Comparison of ENCODE assay signal across 11 mouse cellular contexts in the genomic region with DNA sequence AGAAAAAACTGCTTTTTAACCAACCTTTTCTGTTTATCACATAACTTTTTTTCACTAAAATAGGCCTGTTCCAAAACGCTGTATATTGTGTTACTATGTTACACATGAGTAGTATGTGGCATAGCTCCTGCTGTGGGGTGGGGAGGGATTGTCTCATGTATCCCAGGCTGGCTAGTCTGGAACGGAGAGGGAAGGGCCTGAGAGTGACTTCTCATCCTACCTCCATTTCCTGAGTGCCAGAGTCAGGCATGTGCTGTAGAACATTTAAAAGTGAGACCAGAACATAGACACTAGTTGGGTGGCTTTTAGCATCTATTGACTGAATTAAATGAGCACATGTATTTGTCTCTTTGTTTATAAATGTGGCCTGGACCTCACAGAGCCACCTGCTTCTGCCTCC. TPM values are rescaled to one million over a fixed set of nuclear protein-coding genes. Genes with fewer than 3 reads are reported as not detected.
DNase-seq lines count a peak whose midpoint lies in the region; ATAC-seq and TF ChIP-seq lines count a peak whose summit lies in the region.
"Had no signal": no experiment of that assay in that cellular context is flagged by ENCODE, and none has a peak within 500 bp of the region (broad histone marks: within the 10 kb centered on the region; RNA-seq: fewer than 3 reads in every experiment).

No protein-coding gene starts in this region.

- H3K36me3 ChIP-seq in hindbrain, embryonic 13.5 days: peaks cover 11% of the 10 kb centered on the region
- peaks cover 36% of the 10 kb centered on the region for H3K36me3 ChIP-seq in hindbrain, embryonic 10.5 days
- peaks cover 11% of the 10 kb centered on the region; the same call in 1 of the 2 replicates for H3K36me3 ChIP-seq in neural tube, embryonic 12.5 days
- no peaks in the 10 kb centered on the region for H3K36me3 ChIP-seq in neural tube, embryonic 15.5 days
- H3K36me3 ChIP-seq in hindbrain, postnatal 0 days (ENCODE audit: insufficient read depth, low read length): 0 out of 2 replicates have a peak, but pooled peaks cover 3% of the 10 kb centered on the region
- peaks cover 3% of the 10 kb centered on the region; the same call in 1 of the 2 replicates for H3K36me3 ChIP-seq in stomach, embryonic 16.5 days (ENCODE audit: control insufficient read depth, insufficient read depth, low read length)

- no peaks in the 10 kb centered on the region for H3K9me3 ChIP-seq in hindbrain, embryonic 13.5 days
- H3K9me3 ChIP-seq in hindbrain, embryonic 10.5 days: no peaks in the 10 kb centered on the region
- H3K9me3 ChIP-seq in neural tube, embryonic 12.5 days: no peaks in the 10 kb centered on the region
- H3K9me3 ChIP-seq in neural tube, embryonic 15.5 days (replicated peaks): no peaks in the 10 kb centered on the region
- H3K9me3 ChIP-seq in hindbrain, postnatal 0 days (ENCODE audit: low read length): no peaks in the 10 kb centered on the region
- H3K9me3 ChIP-seq in stomach, embryonic 16.5 days (replicated peaks; ENCODE audit: control insufficient read depth, low read length): no peaks in the 10 kb centered on the region

- 76% methylated on average over 2 of the region's 2 CpGs for WGBS in hindbrain, embryonic 13.5 days
- 81% methylated on average over 2 of the region's 2 CpGs for WGBS in hindbrain, embryonic 10.5 days
- WGBS in neural tube, embryonic 12.5 days: 77% methylated on average over 2 of the region's 2 CpGs
- WGBS in neural tube, embryonic 15.5 days: 73% methylated on average over 2 of the region's 2 CpGs
- 65% methylated on average over 2 of the region's 2 CpGs for WGBS in hindbrain, postnatal 0 days
- WGBS in stomach, embryonic 16.5 days: 50% methylated on average over 2 of the region's 2 CpGs

- no peak for TF ChIP-seq CTCF in hindbrain, postnatal 0 days (IDR thresholded peaks at IDR 0.05; ENCODE audit: low read depth)

- H3K27me3 ChIP-seq in hindbrain, embryonic 13.5 days: no peaks in the 10 kb centered on the region
- no peaks in the 10 kb centered on the region for H3K27me3 ChIP-seq in hindbrain, embryonic 10.5 days (ENCODE audit: insufficient read depth, poor library complexity, severe bottlenecking)
- no peaks in the 10 kb centered on the region for H3K27me3 ChIP-seq in neural tube, embryonic 12.5 days (replicated peaks)
- H3K27me3 ChIP-seq in neural tube, embryonic 15.5 days (replicated peaks): no peaks in the 10 kb centered on the region
- H3K27me3 ChIP-seq in hindbrain, postnatal 0 days (ENCODE audit: insufficient read depth, low read length): no peaks in the 10 kb centered on the region
- no peaks in the 10 kb centered on the region for H3K27me3 ChIP-seq in stomach, embryonic 16.5 days (ENCODE audit: control insufficient read depth, insufficient read depth, low read length)

- peak overlapping the region; percentile 21; the same call in 1 of the 2 replicates for H3K4me2 ChIP-seq in hindbrain, embryonic 13.5 days
- 0 out of 2 replicates have a peak overlapping the region, but pooled peaks have one; percentile 16 for H3K4me2 ChIP-seq in neural tube, embryonic 12.5 days (replicated peaks)
- H3K4me2 ChIP-seq in neural tube, embryonic 15.5 days: no peak overlapping the region
- peak overlapping the region; percentile 66; the same call in 1 of the 2 replicates for H3K4me2 ChIP-seq in hindbrain, postnatal 0 days (ENCODE audit: low read depth, low read length)
- peak overlapping the region; percentile 27 for H3K4me2 ChIP-seq in stomach, embryonic 16.5 days (ENCODE audit: low read depth, low read length)

- no peak for ATAC-seq in hindbrain, embryonic 13.5 days (ENCODE audit: low FRiP score)
- ATAC-seq in neural tube, embryonic 12.5 days (ENCODE audit: low FRiP score, low read depth): no peak
- ATAC-seq in neural tube, embryonic 15.5 days (ENCODE audit: low FRiP score): no peak
- no peak for ATAC-seq in hindbrain, postnatal 0 days
- no peak for ATAC-seq in stomach, embryonic 16.5 days (ENCODE audit: insufficient read depth, low FRiP score)
- ATAC-seq: forebrain, embryonic 14.5 days; lung, postnatal 0 days had no signal

- no peak overlapping the region for H3K27ac ChIP-seq in hindbrain, embryonic 13.5 days
- H3K27ac ChIP-seq in hindbrain, embryonic 10.5 days: no peak overlapping the region
- H3K27ac ChIP-seq in neural tube, embryonic 12.5 days: no peak overlapping the region
- H3K27ac ChIP-seq in neural tube, embryonic 15.5 days (replicated peaks): no peak overlapping the region
- no peak overlapping the region for H3K27ac ChIP-seq in hindbrain, postnatal 0 days
- no peak overlapping the region for H3K27ac ChIP-seq in stomach, embryonic 16.5 days (ENCODE audit: low read length)

- H3K9ac ChIP-seq in hindbrain, embryonic 13.5 days: no peak overlapping the region
- no peak overlapping the region for H3K9ac ChIP-seq in neural tube, embryonic 12.5 days
- no peak overlapping the region for H3K9ac ChIP-seq in neural tube, embryonic 15.5 days (replicated peaks)
- no peak overlapping the region for H3K9ac ChIP-seq in hindbrain, postnatal 0 days (replicated peaks; ENCODE audit: low read length)
- H3K9ac ChIP-seq in stomach, embryonic 16.5 days (ENCODE audit: low read length): no peak overlapping the region

- DNase-seq in hindbrain, embryonic 10.5 days (ENCODE audit: low spot score): no peak
- no peak for DNase-seq in hindbrain, postnatal 0 days (ENCODE audit: low spot score)
- no peak for DNase-seq in urinary bladder, postnatal 25 days (ENCODE audit: low spot score)
- DNase-seq: cerebellum, adult 8-10 months; right cerebral cortex, postnatal 25 days had no signal

- no peak overlapping the region for H3K4me3 ChIP-seq in hindbrain, embryonic 13.5 days
- no peak overlapping the region for H3K4me3 ChIP-seq in hindbrain, embryonic 10.5 days
- H3K4me3 ChIP-seq in neural tube, embryonic 12.5 days: no peak overlapping the region
- H3K4me3 ChIP-seq in neural tube, embryonic 15.5 days (replicated peaks): no peak overlapping the region
- no peak overlapping the region for H3K4me3 ChIP-seq in hindbrain, postnatal 0 days (ENCODE audit: low read length)
- 0 out of 2 replicates have a peak overlapping the region, but pooled peaks have one; percentile 6 for H3K4me3 ChIP-seq in stomach, embryonic 16.5 days (replicated peaks; ENCODE audit: low read length)

- H3K4me1 ChIP-seq in hindbrain, embryonic 13.5 days (replicated peaks): peaks cover 23% of the 10 kb centered on the region
- peaks cover 26% of the 10 kb centered on the region for H3K4me1 ChIP-seq in hindbrain, embryonic 10.5 days (replicated peaks)
- peaks cover 10% of the 10 kb centered on the region for H3K4me1 ChIP-seq in neural tube, embryonic 12.5 days
- peaks cover 25% of the 10 kb centered on the region for H3K4me1 ChIP-seq in neural tube, embryonic 15.5 days
- H3K4me1 ChIP-seq in hindbrain, postnatal 0 days (ENCODE audit: insufficient read depth, low read length): peaks cover 3% of the 10 kb centered on the region; the same call in 1 of the 2 replicates
- H3K4me1 ChIP-seq in stomach, embryonic 16.5 days (ENCODE audit: control insufficient read depth, insufficient read depth, low read length): peaks cover 13% of the 10 kb centered on the region

RNA-seq across cellular contexts. Expression of a gene that starts 2.1 kb away (rescaled TPM):
- polyA plus RNA-seq in hindbrain, embryonic 13.5 days (2015; fragmentation: Nextera tagmentation; extraction: Ambion mirVana): 190 and 200 TPM in 2 replicates
- polyA plus RNA-seq in hindbrain, embryonic 10.5 days (2016; fragmentation: Nextera tagmentation; extraction: Ambion mirVana): 117 and 138 TPM in 2 replicates
- 158 and 165 TPM in 2 replicates for polyA plus RNA-seq in neural tube, embryonic 12.5 days (2016; fragmentation: Nextera tagmentation; extraction: Ambion mirVana)
- polyA plus RNA-seq in neural tube, embryonic 15.5 days (2015; fragmentation: Nextera tagmentation; extraction: Ambion mirVana): 168 and 169 TPM in 2 replicates
- 53.6 and 62.9 TPM in 2 replicates for total RNA-seq in hindbrain, postnatal 0 days (2014; rRNA removed)
- polyA plus RNA-seq in hindbrain, postnatal 0 days (2015; fragmentation: Nextera tagmentation; extraction: Ambion mirVana): 141 and 146 TPM in 2 replicates
- 153 TPM in 2 replicates for polyA plus RNA-seq in stomach, embryonic 16.5 days (2015; fragmentation: Nextera tagmentation; extraction: Ambion mirVana)

RNA-seq across cellular contexts. Expression of a gene that starts 45.1 kb away (rescaled TPM):
- polyA plus RNA-seq in hindbrain, embryonic 13.5 days (2015; fragmentation: Nextera tagmentation; extraction: Ambion mirVana): 287 and 288 TPM in 2 replicates
- 325 and 525 TPM in 2 replicates for polyA plus RNA-seq in hindbrain, embryonic 10.5 days (2016; fragmentation: Nextera tagmentation; extraction: Ambion mirVana)
- 338 TPM in 2 replicates for polyA plus RNA-seq in neural tube, embryonic 12.5 days (2016; fragmentation: Nextera tagmentation; extraction: Ambion mirVana)
- polyA plus RNA-seq in neural tube, embryonic 15.5 days (2015; fragmentation: Nextera tagmentation; extraction: Ambion mirVana): 280 and 346 TPM in 2 replicates
- total RNA-seq in hindbrain, postnatal 0 days (2014; rRNA removed): 61.6 and 71.8 TPM in 2 replicates
- 248 and 253 TPM in 2 replicates for polyA plus RNA-seq in hindbrain, postnatal 0 days (2015; fragmentation: Nextera tagmentation; extraction: Ambion mirVana)
- 382 and 410 TPM in 2 replicates for polyA plus RNA-seq in stomach, embryonic 16.5 days (2015; fragmentation: Nextera tagmentation; extraction: Ambion mirVana)

RNA-seq across cellular contexts. Expression of a gene that starts 45.2 kb away (rescaled TPM):
- polyA plus RNA-seq in hindbrain, embryonic 13.5 days (2015; fragmentation: Nextera tagmentation; extraction: Ambion mirVana): 265 and 290 TPM in 2 replicates
- polyA plus RNA-seq in hindbrain, embryonic 10.5 days (2016; fragmentation: Nextera tagmentation; extraction: Ambion mirVana): 452 and 562 TPM in 2 replicates
- polyA plus RNA-seq in neural tube, embryonic 12.5 days (2016; fragmentation: Nextera tagmentation; extraction: Ambion mirVana): 329 and 346 TPM in 2 replicates
- 253 and 287 TPM in 2 replicates for polyA plus RNA-seq in neural tube, embryonic 15.5 days (2015; fragmentation: Nextera tagmentation; extraction: Ambion mirVana)
- total RNA-seq in hindbrain, postnatal 0 days (2014; rRNA removed): 64.3 and 65.2 TPM in 2 replicates
- polyA plus RNA-seq in hindbrain, postnatal 0 days (2015; fragmentation: Nextera tagmentation; extraction: Ambion mirVana): 284 and 309 TPM in 2 replicates
- polyA plus RNA-seq in stomach, embryonic 16.5 days (2015; fragmentation: Nextera tagmentation; extraction: Ambion mirVana): 364 and 480 TPM in 2 replicates
